Mouse (Mus musculus) brain, embryonic 14.5 days (tissue): ENCODE data around the gene Letmd1.

Experiments
- CTCF ChIP-seq: fragments of 200-500 bp; IDR thresholded peaks from 2 replicates; pipeline ENCODE4 v1.5.1; 2012; ENCODE audit warnings: inconsistent platforms, mild to moderate bottlenecking, moderate library complexity, borderline replicate concordance; ENCODE audit not compliant: insufficient read depth, insufficient read length; ENCODE audit errors: extremely low read depth
- POLR2A ChIP-seq: fragments of 200-500 bp; IDR thresholded peaks from 2 replicates; pipeline ENCODE4 v1.6.1; 2012; ENCODE audit warnings: mild to moderate bottlenecking, inconsistent platforms, borderline replicate concordance; ENCODE audit not compliant: poor library complexity, insufficient read depth, insufficient read length, severe bottlenecking; ENCODE audit errors: extremely low read depth

DNA sequence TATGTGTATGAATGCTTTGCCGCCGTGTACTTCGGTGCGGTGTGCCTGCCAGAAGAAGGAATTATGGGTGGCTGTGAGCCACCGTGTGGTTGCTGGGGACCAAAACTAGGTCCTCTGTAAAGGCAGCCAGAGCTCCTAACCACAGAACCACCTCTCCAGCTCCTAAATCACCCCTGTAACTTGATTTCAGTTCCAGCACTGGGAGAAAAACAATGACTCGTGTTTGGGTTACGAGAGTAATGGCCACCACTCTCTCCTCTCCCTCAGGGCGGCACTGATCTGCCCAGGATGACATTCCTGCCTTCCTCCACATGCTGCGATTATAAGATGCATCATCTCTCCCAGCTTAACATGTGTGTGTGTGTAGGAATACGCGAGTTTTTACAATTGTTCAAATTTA lies 41.2 kb downstream of the Letmd1 start:
- TF ChIP-seq POLR2A (no peak), CTCF (no peak)
